ENCODE assay signal across 12 mouse cellular contexts in genomic region chr4:82542656-82543397, GRCm38 (mm10).
DNase-seq lines count a peak whose midpoint lies in the region; ATAC-seq lines count a peak whose summit lies in the region.
"Had no signal": no experiment of that assay in that cellular context is flagged by ENCODE, and none has a peak within 500 bp of the region (broad histone marks: within the 10 kb centered on the region; RNA-seq: fewer than 3 reads in every experiment).

No protein-coding gene starts in this region.

- no peak overlapping the region for H3K9ac ChIP-seq in embryonic facial prominence, embryonic 14.5 days (ENCODE audit: low read depth, low read length)
- H3K9ac ChIP-seq in intestine, embryonic 16.5 days (ENCODE audit: low read depth, low read length), result no peak overlapping the region
- H3K9ac ChIP-seq: heart, embryonic 12.5 days; hindbrain, embryonic 14.5 days; limb, embryonic 12.5 days had no signal

- H3K4me3 ChIP-seq in embryonic facial prominence, embryonic 14.5 days (ENCODE audit: low read depth, low read length), result no peak overlapping the region
- no peak overlapping the region for H3K4me3 ChIP-seq in intestine, embryonic 16.5 days (ENCODE audit: low read length)
- H3K4me3 ChIP-seq: heart, embryonic 12.5 days; limb, embryonic 12.5 days; midbrain, embryonic 10.5 days; myocyte had no signal

- no peaks in the 10 kb centered on the region for H3K36me3 ChIP-seq in embryonic facial prominence, embryonic 14.5 days (ENCODE audit: control insufficient read depth, insufficient read depth, low read length)
- H3K36me3 ChIP-seq in intestine, embryonic 16.5 days (ENCODE audit: control insufficient read depth, insufficient read depth, low read length), result no peaks in the 10 kb centered on the region
- H3K36me3 ChIP-seq: limb, embryonic 12.5 days; midbrain, embryonic 10.5 days had no signal

- H3K27me3 ChIP-seq in embryonic facial prominence, embryonic 14.5 days (replicated peaks; ENCODE audit: control insufficient read depth, insufficient read depth, low read length), result no peaks in the 10 kb centered on the region
- H3K27me3 ChIP-seq in intestine, embryonic 16.5 days (replicated peaks; ENCODE audit: control insufficient read depth, insufficient read depth, low read length), result no peaks in the 10 kb centered on the region
- H3K27me3 ChIP-seq: heart, embryonic 12.5 days had no signal

- 51% methylated on average over 10 of the region's 10 CpGs for WGBS in embryonic facial prominence, embryonic 14.5 days
- WGBS in intestine, embryonic 16.5 days, result 65% methylated on average over 10 of the region's 10 CpGs

- no peak for ATAC-seq in embryonic facial prominence, embryonic 14.5 days (ENCODE audit: low read depth)
- peak; percentile 60 for ATAC-seq in intestine, embryonic 16.5 days

- peak; percentile 23 to 47 for DNase-seq in frontal cortex, postnatal 36 days (ENCODE audit: low spot score in 2 of 2)
- DNase-seq in frontal cortex, postnatal 10 days (ENCODE audit: low spot score in 2 of 2), result no peak
- DNase-seq in layer of hippocampus, adult 9-11 months, result peak; percentile 32
- no peak for DNase-seq in layer of hippocampus, adult 8-10 months (ENCODE audit: low spot score in 2 of 2)
- DNase-seq in embryonic facial prominence, embryonic 14.5 days (ENCODE audit: low spot score), result no peak
- no peak for DNase-seq in T-cell, adult 2 months (ENCODE audit: low spot score)

- no peak overlapping the region for H3K4me2 ChIP-seq in embryonic facial prominence, embryonic 14.5 days (ENCODE audit: low read depth, low read length)
- no peak overlapping the region for H3K4me2 ChIP-seq in intestine, embryonic 16.5 days (ENCODE audit: low read depth, low read length)
- H3K4me2 ChIP-seq: heart, embryonic 12.5 days; hindbrain, embryonic 14.5 days; limb, embryonic 12.5 days had no signal

- H3K9me3 ChIP-seq in embryonic facial prominence, embryonic 14.5 days (ENCODE audit: control insufficient read depth, low read length), result no peaks in the 10 kb centered on the region
- H3K9me3 ChIP-seq in intestine, embryonic 16.5 days (ENCODE audit: control insufficient read depth, low read length), result no peaks in the 10 kb centered on the region
- H3K9me3 ChIP-seq: heart, embryonic 12.5 days; limb, embryonic 12.5 days; midbrain, embryonic 10.5 days had no signal

- peak overlapping the region; percentile 28; the same call in 1 of the 2 replicates for H3K27ac ChIP-seq in embryonic facial prominence, embryonic 14.5 days (replicated peaks; ENCODE audit: low read depth, low read length)
- H3K27ac ChIP-seq in intestine, embryonic 16.5 days (ENCODE audit: low read length), result no peak overlapping the region
- H3K27ac ChIP-seq: hindbrain, embryonic 14.5 days; limb, embryonic 12.5 days; midbrain, embryonic 10.5 days had no signal

- H3K4me1 ChIP-seq in embryonic facial prominence, embryonic 14.5 days (ENCODE audit: control insufficient read depth, insufficient read depth, low read length), result peaks cover 7% of the 10 kb centered on the region; the same call in 1 of the 2 replicates
- peaks cover 4% of the 10 kb centered on the region; the same call in 1 of the 2 replicates for H3K4me1 ChIP-seq in intestine, embryonic 16.5 days (ENCODE audit: control insufficient read depth, insufficient read depth, low read length)

Comparison
In these comparisons a context has a peak if more than half of its experiments do, and no peak if none do; other contexts are left out.
1. DNase-seq: peak in frontal cortex, postnatal 36 days (2 of 2) and layer of hippocampus, adult 9-11 months (single experiment); none in frontal cortex, postnatal 10 days (0 of 2), layer of hippocampus, adult 8-10 months (0 of 2), embryonic facial prominence, embryonic 14.5 days (single experiment) and T-cell, adult 2 months (single experiment).